Mouse (Mus musculus) retina, postnatal 1 day (tissue): ENCODE measurements around the gene N4bp3.
A peak's percentile ranks its signal among the peaks of the same experiment; 100 is the strongest.
"Not testable (repeated sequence)": the region's sequence is repeated elsewhere in the genome, so short reads cannot be mapped to it uniquely, and the experiment has no call there.

ENCODE experiments used
- DNase-seq: peaks from one replicate; pipeline ENCODE4 v3.0.0-alpha.2; 2012

N4bp3 gene

GRCm38 (mm10) chr11:51650691-51651515, at the start of gene N4bp3, which contains the start of gene D930048N14Rik:
N4bp3 (minus strand) TSS chr11:51650842.
D930048N14Rik (plus strand) TSS chr11:51650954.
- peak; percentile 79 for DNase-seq

GRCm38 (mm10) chr11:51694984-51695383, 44.3 kb upstream of the N4bp3 start:
- no peak for DNase-seq

- DNase-seq, result not testable (repeated sequence)
These were observed 40.0 kb upstream of the N4bp3 start for GRCm38 (mm10) chr11:51690597-51690996.

GRCm38 (mm10) chr11:51689343-51689742, 38.7 kb upstream of the N4bp3 start:
- no peak for DNase-seq

- peak; percentile 100 for DNase-seq
These were observed 38.0 kb upstream of the N4bp3 start, which contains the start of gene 0610009B22Rik for GRCm38 (mm10) chr11:51688330-51689328. 0610009B22Rik (minus strand) TSS chr11:51688874.

GRCm38 (mm10) chr11:51681976-51682374, 31.3 kb upstream of the N4bp3 start:
- DNase-seq, result no peak

- DNase-seq, result peak; percentile 90
These were observed 30.8 kb upstream of the N4bp3 start for GRCm38 (mm10) chr11:51681324-51681975.

GRCm38 (mm10) chr11:51679466-51679865, 28.8 kb upstream of the N4bp3 start:
- no peak for DNase-seq

- no peak for DNase-seq
These were observed 27.2 kb upstream of the N4bp3 start for GRCm38 (mm10) chr11:51677737-51678418.

- DNase-seq, result no peak
These were observed 24.7 kb upstream of the N4bp3 start for GRCm38 (mm10) chr11:51675386-51675785.

GRCm38 (mm10) chr11:51673291-51673690, 22.6 kb upstream of the N4bp3 start:
- no peak for DNase-seq

- no peak for DNase-seq
These were observed 20.7 kb upstream of the N4bp3 start for GRCm38 (mm10) chr11:51671376-51671775.

- DNase-seq, result no peak
These were observed 20.2 kb upstream of the N4bp3 start for GRCm38 (mm10) chr11:51670846-51671245.

GRCm38 (mm10) chr11:51664747-51665146, 14.1 kb upstream of the N4bp3 start:
- not testable (repeated sequence) for DNase-seq

- peak; percentile 21 for DNase-seq
These were observed 12.0 kb upstream of the N4bp3 start for GRCm38 (mm10) chr11:51662632-51663031.

GRCm38 (mm10) chr11:51661867-51662365, 11.3 kb upstream of the N4bp3 start:
- DNase-seq, result no peak

- no peak for DNase-seq
These were observed 8.1 kb upstream of the N4bp3 start for GRCm38 (mm10) chr11:51658705-51659104.

GRCm38 (mm10) chr11:51658291-51658690, 7.6 kb upstream of the N4bp3 start:
- DNase-seq, result no peak

GRCm38 (mm10) chr11:51656798-51657521, 6.3 kb upstream of the N4bp3 start:
- DNase-seq, result no peak

- DNase-seq, result no peak
These were observed 4.2 kb upstream of the N4bp3 start for GRCm38 (mm10) chr11:51654891-51655290.

- no peak for DNase-seq
These were observed 3.1 kb upstream of the N4bp3 start for GRCm38 (mm10) chr11:51653736-51654135.
